19 mouse cellular contexts compared by ENCODE assay signal in the genomic region with DNA sequence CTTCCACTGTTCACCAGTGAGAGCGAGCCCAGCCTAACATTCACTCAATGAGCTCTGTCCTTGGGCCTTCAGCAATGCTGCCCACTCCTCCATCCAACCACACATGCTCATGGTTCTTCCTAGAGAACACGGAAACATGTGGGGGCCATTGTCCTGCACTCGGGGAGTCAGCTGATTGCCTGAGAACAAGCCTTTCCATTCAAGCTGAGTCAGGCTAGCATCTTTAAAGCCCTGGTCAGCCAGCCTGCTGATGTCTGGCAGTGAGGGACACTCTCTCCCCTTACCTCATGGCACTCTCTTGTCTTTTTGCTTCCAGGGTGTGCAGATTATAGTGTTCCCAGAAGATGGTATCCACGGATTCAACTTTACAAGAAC. TPM values are rescaled to one million over a fixed set of nuclear protein-coding genes. Genes with fewer than 3 reads are reported as not detected.
DNase-seq lines count a peak whose midpoint lies in the region; ATAC-seq and TF ChIP-seq lines count a peak whose summit lies in the region.
"Had no signal": no experiment of that assay in that cellular context is flagged by ENCODE, and none has a peak within 500 bp of the region (broad histone marks: within the 10 kb centered on the region; RNA-seq: fewer than 3 reads in every experiment).

No protein-coding gene starts in this region.

- no peak overlapping the region for H3K4me2 ChIP-seq in embryonic facial prominence, embryonic 15.5 days (replicated peaks)
- H3K4me2 ChIP-seq in neural tube, embryonic 14.5 days (ENCODE audit: low read depth, low read length), result no peak overlapping the region

- no peaks in the 10 kb centered on the region for H3K9me3 ChIP-seq in embryonic facial prominence, embryonic 15.5 days (replicated peaks)
- no peaks in the 10 kb centered on the region for H3K9me3 ChIP-seq in neural tube, embryonic 14.5 days (ENCODE audit: control insufficient read depth, low read length)

- H3K4me3 ChIP-seq in layer of hippocampus, adult 2 months, result no peak overlapping the region
- no peak overlapping the region for H3K4me3 ChIP-seq in embryonic facial prominence, embryonic 15.5 days (replicated peaks)
- H3K4me3 ChIP-seq in neural tube, embryonic 14.5 days (ENCODE audit: low read depth, low read length), result no peak overlapping the region
- H3K4me3 ChIP-seq: erythroblast, embryonic 14.5 days had no signal

- H3K36me3 ChIP-seq in embryonic facial prominence, embryonic 15.5 days, result peaks cover 5% of the 10 kb centered on the region; the same call in 1 of the 2 replicates
- no peaks in the 10 kb centered on the region for H3K36me3 ChIP-seq in neural tube, embryonic 14.5 days (ENCODE audit: control insufficient read depth, insufficient read depth, low read length)

- peak overlapping the region; percentile 97; the same call in 1 of the 2 replicates for H3K27ac ChIP-seq in layer of hippocampus, adult 2 months
- H3K27ac ChIP-seq in embryonic facial prominence, embryonic 15.5 days (replicated peaks), result peak overlapping the region; percentile 99; the same call in 1 of the 2 replicates
- peak overlapping the region; percentile 60; the same call in 1 of the 2 replicates for H3K27ac ChIP-seq in neural tube, embryonic 14.5 days (ENCODE audit: low read depth, low read length)

- H3K9ac ChIP-seq in embryonic facial prominence, embryonic 15.5 days, result no peak overlapping the region
- H3K9ac ChIP-seq in neural tube, embryonic 14.5 days (replicated peaks; ENCODE audit: low read depth, low read length), result no peak overlapping the region

- peaks cover 85% of the 10 kb centered on the region for H3K4me1 ChIP-seq in embryonic facial prominence, embryonic 15.5 days
- H3K4me1 ChIP-seq in neural tube, embryonic 14.5 days (ENCODE audit: control insufficient read depth, insufficient read depth, low read length), result peaks cover 33% of the 10 kb centered on the region

- ATAC-seq in embryonic facial prominence, embryonic 15.5 days (ENCODE audit: insufficient number of reproducible peaks, low FRiP score, low TSS enrichment, low read depth), result no peak
- ATAC-seq in neural tube, embryonic 14.5 days (ENCODE audit: low read depth), result no peak

- H3K27me3 ChIP-seq in embryonic facial prominence, embryonic 15.5 days, result no peaks in the 10 kb centered on the region
- no peaks in the 10 kb centered on the region for H3K27me3 ChIP-seq in neural tube, embryonic 14.5 days (ENCODE audit: control insufficient read depth, insufficient read depth, low read length)

- no peak for DNase-seq in layer of hippocampus, adult 2 months (ENCODE audit: low spot score in 2 of 2)
- DNase-seq in layer of hippocampus, adult 18-20 months (ENCODE audit: low spot score in 2 of 2), result no peak
- DNase-seq in brain, adult 2 months (ENCODE audit: low read depth, low spot score), result peak; percentile 77
- no peak for DNase-seq in cerebellum, postnatal 4 days (ENCODE audit: low spot score in 2 of 2)
- DNase-seq in cerebellum, adult 11-12 months, result no peak
- DNase-seq in urinary bladder, postnatal 10 days (ENCODE audit: low spot score), result no peak
- DNase-seq: adrenal gland, adult 8-10 months; cerebellum, postnatal 25 days; lung, postnatal 14 days; midbrain, embryonic 14.5 days; right cerebral cortex, postnatal 14 days had no signal

- TF ChIP-seq CTCF in layer of hippocampus, adult 2 months (conservative IDR thresholded peaks at IDR 0.05), result no peak

- WGBS in embryonic facial prominence, embryonic 15.5 days, result 62% methylated on average over 4 of the region's 4 CpGs
- WGBS in neural tube, embryonic 14.5 days, result 66% methylated on average over 4 of the region's 4 CpGs

RNA-seq across cellular contexts. Expression of gene Hacl1, which starts 24.5 kb away (rescaled TPM):
- total RNA-seq in layer of hippocampus, adult 2 months (2021), result 1 to 10 TPM; 7.0 to 9.4 TPM
- total RNA-seq in layer of hippocampus, adult 18-20 months (2021), result 1 to 10 TPM; 5.8 to 9.2 TPM
- polyA plus RNA-seq in embryonic facial prominence, embryonic 15.5 days (2015; fragmentation: Nextera tagmentation; extraction: Ambion mirVana), result 11.5 and 13.3 TPM in 2 replicates
- polyA plus RNA-seq in neural tube, embryonic 14.5 days (2014; fragmentation: Nextera tagmentation; extraction: Ambion mirVana), result 10.0 and 13.5 TPM in 2 replicates

RNA-seq across cellular contexts. Expression of gene Btd, which starts 24.7 kb away (rescaled TPM):
- 1 to 10 TPM; 9.6 TPM for total RNA-seq in layer of hippocampus, adult 2 months (2021)
- total RNA-seq in layer of hippocampus, adult 18-20 months (2021), result 10 to 100 TPM; 10.3 TPM
- polyA plus RNA-seq in embryonic facial prominence, embryonic 15.5 days (2015; fragmentation: Nextera tagmentation; extraction: Ambion mirVana), result 33.5 and 33.7 TPM in 2 replicates
- 14.4 and 17.7 TPM in 2 replicates for polyA plus RNA-seq in neural tube, embryonic 14.5 days (2014; fragmentation: Nextera tagmentation; extraction: Ambion mirVana)

RNA-seq across cellular contexts. Expression of gene Gm49387, which starts 24.9 kb away (rescaled TPM):
- under 1 TPM in 1 of 2 experiments, not detected in 1; 0.95 TPM for total RNA-seq in layer of hippocampus, adult 2 months (2021)
- total RNA-seq in layer of hippocampus, adult 18-20 months (2021), result not detected
- 2.5 and 3.8 TPM in 2 replicates for polyA plus RNA-seq in embryonic facial prominence, embryonic 15.5 days (2015; fragmentation: Nextera tagmentation; extraction: Ambion mirVana)
- polyA plus RNA-seq in neural tube, embryonic 14.5 days (2014; fragmentation: Nextera tagmentation; extraction: Ambion mirVana), result not detected in 2 replicates
- total RNA-seq: adrenal gland, adult 8-10 months; granulocyte monocyte progenitor cell, adult 5-6 weeks; hematopoietic stem cell, adult 5-6 weeks; liver, adult 2 months; neutrophil, adult 5-6 weeks had no signal
- polyA plus RNA-seq: erythroblast, embryonic 14.5 days; frontal cortex, adult 2 months; midbrain, embryonic 14.5 days had no signal
